Mouse (Mus musculus) right cerebral cortex, postnatal 25 days (tissue): ENCODE measurements around the gene Dock1.

Source experiments
- DNase-seq: peaks from one replicate; pipeline ENCODE4 v3.0.0; 2022

Gene Dock1

GRCm38 (mm10) chr7:134842751-134843150 is 172.3 kb downstream of the Dock1 start:
- no peak for DNase-seq

- DNase-seq = no peak
Observed at GRCm38 (mm10) chr7:134862000-134862399, 191.5 kb downstream of the Dock1 start.

GRCm38 (mm10) chr7:134864175-134864574 is 193.7 kb downstream of the Dock1 start:
- DNase-seq = no peak

- DNase-seq = no peak
Observed at GRCm38 (mm10) chr7:134872511-134872910, 202.1 kb downstream of the Dock1 start.

- no peak for DNase-seq
Observed at GRCm38 (mm10) chr7:134872981-134873380, 202.5 kb downstream of the Dock1 start.

GRCm38 (mm10) chr7:134878985-134879384 is 208.5 kb downstream of the Dock1 start:
- no peak for DNase-seq

GRCm38 (mm10) chr7:134880431-134880830 is 210.0 kb downstream of the Dock1 start:
- no peak for DNase-seq

GRCm38 (mm10) chr7:134883516-134883915 is 213.1 kb downstream of the Dock1 start:
- DNase-seq = no peak

GRCm38 (mm10) chr7:134892449-134892871 is 222.0 kb downstream of the Dock1 start:
- no peak for DNase-seq

GRCm38 (mm10) chr7:134892972-134893371 is 222.5 kb downstream of the Dock1 start:
- no peak for DNase-seq

GRCm38 (mm10) chr7:134894604-134895003 is 224.2 kb downstream of the Dock1 start:
- DNase-seq = no peak

GRCm38 (mm10) chr7:134899462-134899861 is 229.0 kb downstream of the Dock1 start:
- DNase-seq = no peak

GRCm38 (mm10) chr7:134901992-134902391 is 231.5 kb downstream of the Dock1 start:
- DNase-seq = no peak

GRCm38 (mm10) chr7:134931886-134932285 is 261.4 kb downstream of the Dock1 start:
- DNase-seq = no peak

- DNase-seq = peak; percentile 41
Observed at GRCm38 (mm10) chr7:134937471-134937926, 267.0 kb downstream of the Dock1 start.

GRCm38 (mm10) chr7:134937927-134938609 is 267.6 kb downstream of the Dock1 start, which contains the start of gene Fam196a:
TSS of gene Fam196a (minus strand) at chr7:134938430.
- DNase-seq = peak; percentile 81

- DNase-seq = no peak
Observed at GRCm38 (mm10) chr7:134941891-134942290, 271.4 kb downstream of the Dock1 start.

- no peak for DNase-seq
Observed at GRCm38 (mm10) chr7:134943063-134943462, 272.6 kb downstream of the Dock1 start.

- no peak for DNase-seq
Observed at GRCm38 (mm10) chr7:134943701-134944100, 273.2 kb downstream of the Dock1 start.

- no peak for DNase-seq
Observed at GRCm38 (mm10) chr7:134945925-134946716, 275.7 kb downstream of the Dock1 start.

- DNase-seq = no peak
Observed at GRCm38 (mm10) chr7:134959086-134959485, 288.6 kb downstream of the Dock1 start.

GRCm38 (mm10) chr7:134960871-134961270 is 290.4 kb downstream of the Dock1 start:
- no peak for DNase-seq

GRCm38 (mm10) chr7:134961608-134962007 is 291.2 kb downstream of the Dock1 start:
- no peak for DNase-seq

- DNase-seq = no peak
Observed at GRCm38 (mm10) chr7:134990244-134990643, 319.8 kb downstream of the Dock1 start.
